Mouse (Mus musculus) left cerebral cortex, postnatal 25 days (tissue): ENCODE measurements around the gene Aff4. TPM values are rescaled to one million over a fixed set of nuclear protein-coding genes. Genes with fewer than 3 reads are reported as not detected.
"Not testable (repeated sequence)": the region's sequence is repeated elsewhere in the genome, so short reads cannot be mapped to it uniquely, and the experiment has no call there.

Source experiments
- DNase-seq, 2 experiments: peaks; one replicate each; pipeline ENCODE4 v3.0.0; 2022; ENCODE audit warnings: low spot score in 2 of 2, mixed read lengths in 1 of 2
- intact Hi-C: fragments of 180-260 bp; cut with DNase I; formaldehyde crosslinking; loops from one replicate; pipeline ENCODE4 v1.15.1; 2025
- total RNA-seq, 2 experiments: library from RNA; stranded (reverse); gene quantifications; 2 replicates each; pipeline ENCODE4 v1.2.3; 2021

The Aff4 gene
- 100 to 1,000 TPM; 179 to 194 TPM for total RNA-seq

DNA sequence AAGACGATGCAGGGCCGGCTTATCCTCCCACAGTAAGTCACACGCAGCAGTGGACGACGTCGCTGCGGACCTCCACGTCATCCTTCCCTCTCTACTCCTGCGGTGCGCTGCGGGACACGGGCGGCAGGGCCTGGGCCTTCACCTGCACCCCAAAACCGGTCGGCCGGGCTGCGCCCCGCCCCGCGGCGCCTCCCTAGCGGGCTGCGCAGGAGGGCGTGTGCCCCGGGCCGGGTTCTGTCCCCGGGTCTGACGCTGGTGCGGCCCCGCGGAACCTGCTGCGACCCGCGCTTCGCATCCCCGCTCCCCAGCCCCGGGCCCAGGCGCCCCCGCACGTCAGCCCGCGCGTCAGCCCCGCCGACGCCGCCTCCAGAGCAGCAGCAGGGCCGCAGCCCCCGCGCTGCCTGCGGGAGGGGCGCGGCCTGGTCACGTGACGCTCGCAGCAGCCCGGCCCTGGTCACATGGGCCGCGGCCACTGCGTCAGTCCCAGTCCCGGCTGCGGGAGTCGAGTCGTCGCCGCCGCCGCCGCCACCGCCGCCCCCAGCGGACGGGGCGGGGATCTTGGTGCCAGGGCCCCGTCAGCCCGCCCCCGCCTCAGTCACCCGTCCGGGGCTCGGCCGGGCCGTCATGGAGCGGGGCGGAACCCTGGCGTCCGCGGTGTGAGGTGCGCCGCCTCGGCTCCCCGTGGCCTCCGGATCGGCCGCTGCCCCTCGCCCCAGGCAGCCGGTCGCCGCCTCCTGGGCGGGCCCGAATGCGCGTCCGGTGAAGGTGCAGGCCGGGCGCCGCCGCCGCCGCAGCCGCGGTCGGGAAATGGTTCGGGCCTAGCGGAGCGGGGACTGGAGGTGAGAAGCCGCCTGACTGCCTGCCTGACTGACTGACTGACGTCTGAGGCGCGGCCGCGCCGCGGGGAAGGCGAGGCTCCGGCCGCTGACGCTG, at the start of gene Aff4:
TSS of gene Aff4 (plus strand) at position 543 of the 933 bp plus-strand sequence.
- intact Hi-C loops, result loop anchor here (2.0 kb wide), 1 partner anchor 50 kb away; the partner anchor contains the start of gene Hspa4
- peak; percentile 89 to 94 for DNase-seq

GRCm38 (mm10) chr11:53301167-53301515, 49.5 kb upstream of the Aff4 start:
- intact Hi-C loops, result loop anchor here (2.0 kb wide), 1 partner anchor 50 kb away; the partner anchor contains the start of gene Aff4
- peak in 1 of 2 experiments; percentile 11 for DNase-seq

GRCm38 (mm10) chr11:53304044-53304840, 46.4 kb upstream of the Aff4 start:
- intact Hi-C loops, result no loop called here
- DNase-seq, result no peak

DNA sequence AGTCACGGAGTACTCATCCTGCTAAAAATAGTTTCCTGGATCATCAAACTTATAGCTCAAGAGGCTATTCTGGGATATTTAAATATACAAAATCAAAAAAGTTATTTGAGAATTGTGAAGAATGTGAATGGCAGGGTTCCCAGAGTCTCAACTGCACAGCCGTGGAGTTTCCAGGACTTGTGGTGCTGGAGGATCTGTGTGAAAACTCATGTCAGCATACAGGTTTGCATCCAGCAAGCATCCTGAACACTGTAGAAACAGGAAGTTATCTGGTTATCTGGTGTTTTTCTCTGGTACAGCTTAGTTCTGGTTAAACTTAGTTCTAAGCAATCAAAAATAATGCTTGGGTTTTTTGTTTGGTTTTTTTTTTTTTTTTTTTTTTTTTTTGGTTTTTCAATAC, 43.7 kb upstream of the Aff4 start:
- intact Hi-C loops, result no loop called here
- peak in 1 of 2 experiments; percentile 24 for DNase-seq

- DNase-seq, result no peak
- intact Hi-C loops, result no loop called here
These were observed 43.0 kb upstream of the Aff4 start for GRCm38 (mm10) chr11:53307558-53308065.

DNA sequence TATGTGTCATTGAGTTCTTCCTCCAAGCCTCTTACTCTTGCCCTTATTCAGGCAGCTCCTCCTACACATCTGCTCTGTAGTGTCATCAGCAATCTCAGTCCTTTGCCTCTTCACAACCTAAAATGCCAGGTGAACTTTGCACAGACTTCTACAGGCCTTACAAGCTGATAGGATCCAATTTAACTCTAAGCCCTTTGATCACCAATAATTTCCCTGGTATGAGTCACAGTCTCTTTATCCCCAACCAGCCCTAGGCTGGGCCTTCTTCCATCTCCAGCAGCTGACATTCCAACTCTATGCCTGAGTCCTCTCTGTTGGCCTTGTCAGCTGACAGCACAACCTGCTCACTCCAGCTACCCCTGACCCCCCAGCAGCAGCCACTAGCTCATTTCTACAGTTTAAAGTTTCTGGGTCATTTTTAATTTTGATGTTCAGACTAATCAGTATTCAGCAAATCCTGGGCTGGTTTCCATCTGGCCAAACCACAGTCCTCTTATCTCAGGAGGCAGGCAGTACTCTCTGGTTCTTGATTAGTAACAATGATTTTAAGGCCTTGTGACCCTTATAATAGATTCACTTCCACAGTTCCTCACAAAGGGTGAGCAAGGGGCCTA, 42.3 kb upstream of the Aff4 start:
- DNase-seq, result no peak
- intact Hi-C loops, result no loop called here

DNA sequence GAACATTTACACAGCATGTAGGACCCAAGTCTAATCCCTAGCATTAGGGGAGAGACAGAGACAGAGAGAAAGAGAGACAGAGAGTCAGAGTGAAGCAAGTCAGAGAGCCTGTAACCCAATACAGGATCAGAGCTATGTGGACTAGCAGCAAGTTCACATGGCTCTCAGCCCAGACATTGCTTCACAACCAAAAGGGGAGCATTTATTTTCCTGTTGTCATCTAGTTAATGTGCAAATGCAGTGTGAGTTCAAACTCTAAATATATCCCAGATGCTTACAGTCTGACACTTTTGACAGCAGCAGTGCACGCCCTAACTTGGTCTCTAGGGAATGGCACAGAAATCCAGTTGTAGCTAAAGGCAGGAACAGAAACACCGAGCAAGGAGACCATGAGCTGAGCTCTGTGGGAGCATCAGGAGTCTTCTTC, 41.7 kb upstream of the Aff4 start:
- no peak for DNase-seq
- intact Hi-C loops, result no loop called here

DNA sequence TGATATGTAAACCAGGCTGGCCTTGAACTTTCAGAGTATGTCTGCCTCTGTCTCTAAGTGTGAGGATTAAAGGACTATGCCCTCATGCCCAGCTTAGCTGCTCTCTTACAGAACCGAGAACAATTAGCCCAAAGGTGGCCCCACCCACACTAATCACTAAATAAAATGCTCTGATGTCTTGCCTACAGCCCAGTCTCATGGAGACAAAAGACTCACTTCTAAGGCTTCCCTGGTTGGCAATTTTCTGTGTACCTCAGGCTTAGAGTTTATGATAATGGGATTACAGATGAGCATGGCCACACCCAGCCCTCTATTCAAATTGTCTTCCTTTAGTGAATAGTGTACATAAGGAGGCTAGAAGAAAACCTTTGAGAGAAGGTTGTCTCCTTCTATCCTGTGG, 39.2 kb upstream of the Aff4 start:
- intact Hi-C loops, result no loop called here

GRCm38 (mm10) chr11:53312823-53313222, 37.8 kb upstream of the Aff4 start:
- intact Hi-C loops, DNase-seq: not testable (repeated sequence)

More for the DNA sequence above, 39.2 kb upstream of the Aff4 start:
- DNase-seq, result no peak

DNA sequence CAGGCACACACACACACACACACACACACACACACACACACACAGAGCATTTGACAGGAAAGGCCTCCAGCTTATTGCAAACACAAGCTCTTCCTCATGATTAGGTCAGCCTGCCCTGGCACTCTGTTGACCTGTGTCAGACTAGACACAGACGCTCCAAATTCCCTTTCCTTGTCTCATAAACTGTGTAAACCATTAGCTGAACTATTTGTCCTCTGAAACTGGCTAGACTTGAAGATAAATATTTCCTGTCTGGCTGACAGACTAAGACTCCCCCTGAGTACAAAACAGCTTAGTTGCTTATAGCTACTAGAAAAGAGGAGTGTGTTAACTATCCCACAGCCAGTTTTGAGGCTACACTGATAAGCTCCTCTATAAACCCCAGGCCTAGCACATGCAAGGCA, 35.9 kb upstream of the Aff4 start:
- intact Hi-C loops, result no loop called here
- no peak for DNase-seq

DNA sequence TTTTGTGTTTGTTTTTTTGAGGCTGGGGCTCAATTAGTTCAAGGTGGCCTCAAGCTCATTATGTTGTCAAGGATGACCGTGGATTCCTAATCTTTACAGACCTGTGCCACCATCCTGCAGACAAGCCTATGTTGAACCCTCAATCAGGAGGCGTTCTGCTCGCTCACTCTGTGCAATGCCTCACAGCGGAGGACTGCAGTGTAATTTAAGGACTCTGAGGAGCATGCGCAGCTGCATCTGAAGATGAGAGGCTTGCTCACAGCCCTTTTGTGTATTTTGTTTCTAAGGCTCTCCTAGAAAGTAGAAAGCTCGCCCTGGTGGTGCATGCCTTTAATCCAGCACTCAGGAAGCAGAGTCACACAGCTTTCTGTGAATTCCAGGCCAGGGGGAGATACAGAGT, 33.6 kb upstream of the Aff4 start:
- intact Hi-C loops, result no loop called here
- DNase-seq, result peak in 1 of 2 experiments; percentile 29

- DNase-seq, result no peak
- intact Hi-C loops, result no loop called here
These were observed 32.6 kb upstream of the Aff4 start for GRCm38 (mm10) chr11:53318041-53318440.

DNA sequence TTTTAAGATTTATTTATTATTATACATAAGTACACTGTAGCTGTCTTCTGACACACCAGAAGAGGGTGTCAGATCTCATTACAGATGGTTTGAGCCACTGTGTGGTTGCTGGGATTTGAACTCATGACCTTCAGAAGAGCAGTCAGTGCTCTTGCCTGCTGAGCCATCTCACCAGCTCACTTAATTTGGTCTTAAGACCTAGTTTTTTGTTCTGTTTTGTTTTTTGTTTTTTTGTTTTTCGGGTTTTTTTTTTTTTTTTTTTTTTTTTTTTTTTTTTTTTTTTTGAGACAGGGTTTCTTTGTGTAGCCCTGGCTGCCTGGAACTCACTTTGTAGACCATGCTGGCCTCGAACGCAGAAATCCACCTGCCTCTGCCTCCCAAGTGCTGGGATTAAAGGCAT, 32.1 kb upstream of the Aff4 start:
- intact Hi-C loops, result not testable (repeated sequence)

GRCm38 (mm10) chr11:53319867-53320266, 30.8 kb upstream of the Aff4 start:
- DNase-seq, intact Hi-C loops: not testable (repeated sequence)

More for the DNA sequence above, 32.1 kb upstream of the Aff4 start:
- DNase-seq, result not testable (repeated sequence)

DNA sequence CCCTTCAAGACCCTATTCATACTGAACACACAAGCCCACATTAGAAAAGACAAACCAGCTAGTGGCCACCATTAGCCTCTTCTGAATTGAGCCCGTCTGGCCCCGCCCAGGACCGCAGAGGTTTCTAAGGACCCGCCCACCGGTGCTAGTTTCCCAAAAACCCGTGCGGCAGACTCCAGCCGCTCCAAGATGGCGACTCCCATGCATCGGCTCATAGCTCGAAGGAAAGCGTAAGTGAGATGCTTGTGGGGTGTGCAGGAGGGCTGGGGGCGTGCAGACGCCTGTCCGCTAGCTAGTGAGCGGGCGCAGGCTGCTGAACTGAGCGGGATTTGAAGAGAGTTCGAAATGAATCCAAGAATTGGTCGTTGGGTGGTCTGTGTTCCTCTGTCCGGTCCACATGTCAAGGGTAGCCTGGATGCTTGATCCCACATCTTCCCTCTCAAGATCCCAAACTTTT, 26.1 kb upstream of the Aff4 start, which contains the start of gene Zcchc10:
TSS of gene Zcchc10 (plus strand) at position 168 of the 457 bp plus-strand sequence.
- DNase-seq, result peak; percentile 89 to 93
- intact Hi-C loops, result no loop called here

- DNase-seq, result no peak
- intact Hi-C loops, result no loop called here
These were observed 20.3 kb upstream of the Aff4 start for GRCm38 (mm10) chr11:53330325-53330724.

- intact Hi-C loops, result no loop called here
- DNase-seq, result no peak
These were observed 19.5 kb upstream of the Aff4 start for GRCm38 (mm10) chr11:53331121-53331520.

DNA sequence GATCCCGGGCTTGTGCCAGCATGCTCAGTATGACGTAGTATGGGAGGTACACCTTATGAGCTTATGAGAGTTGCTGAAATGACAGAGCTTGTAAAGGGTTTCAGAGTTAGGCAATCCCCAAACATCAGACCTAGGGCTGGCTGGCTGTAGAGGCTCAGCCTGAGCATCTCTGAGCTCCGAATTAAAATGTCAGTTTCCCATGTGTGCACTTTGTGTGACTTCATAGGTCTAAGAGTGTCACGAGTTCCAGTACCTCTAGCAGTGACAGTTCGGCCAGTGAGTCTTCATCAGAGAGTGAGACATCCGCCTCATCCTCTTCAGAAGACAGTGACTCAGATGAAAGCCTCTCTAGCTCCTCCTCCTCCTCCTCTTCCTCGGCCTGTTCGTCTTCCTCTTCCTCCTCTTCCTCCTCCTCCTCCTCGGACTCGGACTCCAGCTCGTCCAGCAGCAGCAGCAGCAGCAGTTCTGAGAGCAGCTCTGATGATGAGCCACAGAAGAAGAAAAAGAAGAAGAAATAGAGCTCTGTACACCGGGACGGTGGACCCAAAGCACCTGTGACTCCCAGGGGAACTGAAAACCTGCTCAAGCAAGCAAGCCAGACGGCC, 18.5 kb upstream of the Aff4 start:
- intact Hi-C loops, result no loop called here
- DNase-seq, result no peak

DNA sequence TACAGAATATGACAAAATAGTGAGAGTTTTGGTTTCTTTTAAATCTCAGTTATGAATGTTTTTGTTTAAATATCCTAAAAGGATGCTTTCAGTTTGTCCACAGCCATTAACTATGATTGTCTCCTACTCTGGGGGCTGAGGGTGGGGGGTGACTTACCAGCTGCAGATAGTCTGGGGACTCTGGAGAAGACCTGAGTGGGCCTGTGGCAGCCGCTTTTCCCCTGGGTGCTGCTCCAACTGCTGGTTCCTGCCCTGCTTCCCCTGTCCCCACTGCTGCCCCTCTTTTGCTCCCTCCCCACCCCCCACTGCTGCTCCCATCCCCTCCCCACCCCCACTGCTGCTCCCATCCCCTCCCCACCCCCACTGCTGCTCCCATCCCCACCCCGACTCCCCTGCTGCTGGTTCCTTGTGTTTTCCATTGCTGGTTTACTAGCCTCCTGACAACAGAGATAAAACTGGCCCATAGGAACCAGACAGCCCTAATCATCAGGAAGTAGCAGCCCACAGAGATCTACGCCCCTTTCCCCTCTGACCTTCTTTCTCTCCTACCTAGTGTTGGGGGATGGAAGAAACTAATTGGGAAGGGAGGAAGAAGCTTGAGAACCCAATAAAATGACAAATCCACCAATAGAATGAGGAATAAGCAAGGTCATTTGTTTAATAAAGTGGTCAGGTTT, 15.0 kb upstream of the Aff4 start:
- no peak for DNase-seq
- intact Hi-C loops, result no loop called here
